In the genomic region with DNA sequence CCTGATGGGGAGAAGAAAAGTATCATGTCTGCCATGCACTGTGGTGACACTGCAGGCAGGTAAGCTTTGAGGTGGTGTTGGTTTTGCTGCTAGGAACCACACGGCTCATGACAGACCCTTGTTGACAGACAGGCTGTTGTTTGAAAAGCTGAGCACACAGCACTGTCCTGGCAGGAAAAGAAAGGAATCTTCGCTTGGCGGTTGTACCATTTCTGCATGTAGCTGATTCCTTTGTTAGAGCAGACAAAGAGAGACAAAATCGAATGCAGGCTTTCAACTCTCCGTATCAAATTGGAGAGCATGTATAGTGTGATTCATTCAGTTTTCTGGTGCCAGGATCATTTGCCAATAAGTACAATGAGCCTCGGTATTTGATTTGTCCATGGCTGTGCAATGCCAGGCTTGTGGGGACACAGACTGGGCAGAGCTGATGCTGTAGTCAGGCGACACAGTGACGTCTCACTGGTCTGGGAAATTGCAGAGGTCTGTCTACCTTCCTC, we compare ENCODE assay signal across 10 mouse cellular contexts.
DNase-seq lines count a peak whose midpoint lies in the region; ATAC-seq and TF ChIP-seq lines count a peak whose summit lies in the region.
"Had no signal": no experiment of that assay in that cellular context is flagged by ENCODE, and none has a peak within 500 bp of the region (broad histone marks: within the 10 kb centered on the region; RNA-seq: fewer than 3 reads in every experiment).

No protein-coding gene starts in this region.

- WGBS in lung, adult 2 months: 57% methylated on average over 8 of the region's 8 CpGs
- WGBS in hindbrain, embryonic 16.5 days: 7% methylated on average over 8 of the region's 8 CpGs
- WGBS in neural tube, embryonic 15.5 days: 12% methylated on average over 8 of the region's 8 CpGs

- peak; percentile 90 for ATAC-seq in hindbrain, embryonic 16.5 days
- peak; percentile 76; the same call in 1 of the 2 replicates for ATAC-seq in neural tube, embryonic 15.5 days (ENCODE audit: low FRiP score)

- H3K9me3 ChIP-seq in hindbrain, embryonic 16.5 days (ENCODE audit: control insufficient read depth, low read length): no peaks in the 10 kb centered on the region
- no peaks in the 10 kb centered on the region for H3K9me3 ChIP-seq in neural tube, embryonic 15.5 days (replicated peaks)
- H3K9me3 ChIP-seq: embryonic facial prominence, embryonic 12.5 days had no signal

- TF ChIP-seq CTCF in lung, adult 2 months (IDR thresholded peaks at IDR 0.05; ENCODE audit: insufficient read depth, low read length): no peak

- H3K27me3 ChIP-seq in hindbrain, embryonic 16.5 days (replicated peaks; ENCODE audit: control insufficient read depth, insufficient read depth, low read length): no peaks in the 10 kb centered on the region
- no peaks in the 10 kb centered on the region for H3K27me3 ChIP-seq in neural tube, embryonic 15.5 days (replicated peaks)
- H3K27me3 ChIP-seq: embryonic facial prominence, embryonic 12.5 days had no signal

- DNase-seq in cerebellum, adult 11-12 months: peak; percentile 43
- no peak for DNase-seq in cerebellum, adult 8-10 months
- DNase-seq in lung, postnatal 36 days: peak; percentile 9
- no peak for DNase-seq in lung, adult 2 months
- no peak for DNase-seq in right cerebral cortex, adult 2 months (ENCODE audit: low spot score in 2 of 2)
- no peak for DNase-seq in natural killer cell, adult 2 months (ENCODE audit: low spot score in 2 of 2)
- DNase-seq: B cell, adult 2 months had no signal

- no peak overlapping the region for H3K4me3 ChIP-seq in lung, adult 2 months (replicated peaks; ENCODE audit: extremely low read depth, low read depth, low read length)
- H3K4me3 ChIP-seq in hindbrain, embryonic 16.5 days (ENCODE audit: low read length): no peak overlapping the region
- H3K4me3 ChIP-seq in neural tube, embryonic 15.5 days (replicated peaks): no peak overlapping the region
- H3K4me3 ChIP-seq: embryonic facial prominence, embryonic 12.5 days had no signal

- H3K4me1 ChIP-seq in lung, adult 2 months (ENCODE audit: control insufficient read depth, insufficient read depth, low read length): no peaks in the 10 kb centered on the region
- H3K4me1 ChIP-seq in hindbrain, embryonic 16.5 days (ENCODE audit: control insufficient read depth, insufficient read depth, low read depth, low read length): peaks cover 8% of the 10 kb centered on the region
- peaks cover 6% of the 10 kb centered on the region; the same call in 1 of the 2 replicates for H3K4me1 ChIP-seq in neural tube, embryonic 15.5 days
- H3K4me1 ChIP-seq: embryonic facial prominence, embryonic 12.5 days had no signal

- H3K9ac ChIP-seq in hindbrain, embryonic 16.5 days (ENCODE audit: low read depth, low read length): peak overlapping the region; percentile 35
- no peak overlapping the region for H3K9ac ChIP-seq in neural tube, embryonic 15.5 days (replicated peaks)
- H3K9ac ChIP-seq: embryonic facial prominence, embryonic 12.5 days had no signal

- no peak overlapping the region for H3K4me2 ChIP-seq in hindbrain, embryonic 16.5 days (ENCODE audit: low read length)
- H3K4me2 ChIP-seq in neural tube, embryonic 15.5 days: no peak overlapping the region
- H3K4me2 ChIP-seq: embryonic facial prominence, embryonic 12.5 days had no signal

- peak overlapping the region; percentile 63 for H3K27ac ChIP-seq in hindbrain, embryonic 16.5 days (ENCODE audit: low read depth, low read length)
- H3K27ac ChIP-seq in neural tube, embryonic 15.5 days (replicated peaks): peak overlapping the region; percentile 48; the same call in 1 of the 2 replicates
- H3K27ac ChIP-seq: embryonic facial prominence, embryonic 12.5 days had no signal

- no peaks in the 10 kb centered on the region for H3K36me3 ChIP-seq in hindbrain, embryonic 16.5 days (ENCODE audit: control insufficient read depth, insufficient read depth, low read length)
- no peaks in the 10 kb centered on the region for H3K36me3 ChIP-seq in neural tube, embryonic 15.5 days
- H3K36me3 ChIP-seq: embryonic facial prominence, embryonic 12.5 days had no signal

- no peak for TF ChIP-seq POLR2A in lung, adult 2 months (IDR thresholded peaks at IDR 0.05; ENCODE audit: borderline replicate concordance, extremely low read depth, low read depth, low read length)

Comparison
In these comparisons a context has a peak if more than half of its experiments do, and no peak if none do; other contexts are left out.
1. DNase-seq: peak in cerebellum, adult 11-12 months (single experiment) and lung, postnatal 36 days (single experiment); none in cerebellum, adult 8-10 months (single experiment), lung, adult 2 months (single experiment), right cerebral cortex, adult 2 months (0 of 2) and natural killer cell, adult 2 months (0 of 2).